Mouse (Mus musculus): Measurements from ENCODE around the gene 3830406C13Rik.

- no peak for TF ChIP-seq FOSL1 (IDR thresholded peaks at IDR 0.05; ENCODE audit: insufficient read depth, low read length, poor library complexity, severe bottlenecking)
- no peak for TF ChIP-seq CTCF (IDR thresholded peaks at IDR 0.05; ENCODE audit: control insufficient read depth, insufficient read depth, insufficient read length)
Observed at GRCm38 (mm10) chr14:12299171-12299570, 15.2 kb downstream of the 3830406C13Rik start.

Measured in C2C12 (cell line).